Mouse (Mus musculus) naive thymus-derived CD4-positive, alpha-beta T cell, adult 2 months (primary cell): ENCODE measurements around the gene Krt81.

Experiments
- DNase-seq: peaks from one replicate; pipeline ENCODE4 v3.0.0-alpha.2; 2011; ENCODE audit warnings: low read depth

Krt81 gene

GRCm38 (mm10) chr15:101453093-101453736 is 10.3 kb downstream of the Krt81 start:
- peak; percentile 28 for DNase-seq

DNA sequence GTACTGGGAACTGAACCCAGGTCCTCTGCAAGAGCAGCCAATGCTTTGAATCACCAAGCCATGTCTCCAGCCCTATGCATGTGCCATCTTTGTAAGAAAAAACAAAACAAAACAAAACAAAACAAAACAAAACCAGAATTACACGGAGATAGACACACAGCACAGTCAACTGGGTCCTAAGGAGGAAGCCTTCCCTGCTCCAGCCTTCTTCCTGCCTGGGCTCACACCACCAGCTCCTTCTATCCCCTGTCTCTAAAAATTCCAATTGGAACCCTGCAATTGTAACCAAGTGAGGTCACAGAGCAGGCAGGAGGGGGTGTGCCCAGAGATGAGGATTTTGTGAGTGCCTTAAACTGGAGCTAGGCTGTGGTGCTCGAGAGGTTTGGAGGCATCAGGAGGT is 16.1 kb downstream of the Krt81 start, which contains the start of gene Krt88:
TSS of gene Krt88 (plus strand) at position 301 of the 400 bp plus-strand sequence.
- DNase-seq = no peak

DNA sequence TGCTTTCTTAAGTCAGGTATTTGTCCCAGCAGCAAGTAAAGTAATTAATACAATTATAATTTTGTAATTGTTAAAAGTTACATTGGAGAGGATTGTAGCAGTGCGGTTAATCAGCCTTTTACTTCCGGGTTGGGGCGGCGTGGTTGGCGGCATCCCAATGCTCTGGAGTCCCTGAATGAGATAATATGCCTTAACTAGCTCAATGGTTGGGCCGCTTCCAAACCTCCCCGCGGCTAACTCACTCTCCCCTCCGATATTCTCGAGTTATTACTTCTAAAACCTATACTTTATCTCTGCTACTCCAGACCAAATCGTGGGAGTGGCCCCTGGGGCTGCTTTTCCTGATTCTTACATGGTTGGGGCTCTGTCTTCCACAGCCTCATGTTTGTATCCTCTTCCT is 17.0 kb downstream of the Krt81 start:
- DNase-seq = no peak

- DNase-seq = no peak
These were observed 22.7 kb downstream of the Krt81 start for GRCm38 (mm10) chr15:101440837-101441236.

- DNase-seq = no peak
These were observed 25.0 kb downstream of the Krt81 start, which contains the start of gene Krt87 for GRCm38 (mm10) chr15:101438555-101438954. Krt87 (minus strand) TSS chr15:101438804.

GRCm38 (mm10) chr15:101436611-101437010 is 26.9 kb downstream of the Krt81 start:
- DNase-seq = no peak

DNA sequence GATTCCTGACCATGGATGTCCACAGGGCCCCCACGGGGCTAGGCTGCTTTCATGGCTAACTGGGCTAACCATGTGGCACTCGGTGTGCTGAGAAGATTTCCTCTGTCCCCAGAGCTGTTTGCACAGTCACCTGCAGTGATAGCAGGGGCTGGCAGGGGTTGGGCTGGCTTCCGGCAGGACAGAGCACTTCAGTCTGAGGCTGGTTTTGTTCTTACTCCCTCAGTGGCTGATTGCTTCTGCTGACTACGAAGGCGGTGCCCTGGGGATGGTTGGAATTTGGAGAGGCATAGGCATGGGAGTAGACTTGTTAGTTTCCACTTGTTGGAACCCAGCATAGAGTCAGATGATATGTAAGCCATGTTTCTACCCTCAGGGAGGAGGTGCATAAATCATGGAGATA is 38.6 kb downstream of the Krt81 start:
- no peak for DNase-seq

GRCm38 (mm10) chr15:101420903-101421302 is 42.6 kb downstream of the Krt81 start:
- no peak for DNase-seq

- DNase-seq = no peak
These were observed 44.6 kb downstream of the Krt81 start for GRCm38 (mm10) chr15:101418950-101419349.

DNA sequence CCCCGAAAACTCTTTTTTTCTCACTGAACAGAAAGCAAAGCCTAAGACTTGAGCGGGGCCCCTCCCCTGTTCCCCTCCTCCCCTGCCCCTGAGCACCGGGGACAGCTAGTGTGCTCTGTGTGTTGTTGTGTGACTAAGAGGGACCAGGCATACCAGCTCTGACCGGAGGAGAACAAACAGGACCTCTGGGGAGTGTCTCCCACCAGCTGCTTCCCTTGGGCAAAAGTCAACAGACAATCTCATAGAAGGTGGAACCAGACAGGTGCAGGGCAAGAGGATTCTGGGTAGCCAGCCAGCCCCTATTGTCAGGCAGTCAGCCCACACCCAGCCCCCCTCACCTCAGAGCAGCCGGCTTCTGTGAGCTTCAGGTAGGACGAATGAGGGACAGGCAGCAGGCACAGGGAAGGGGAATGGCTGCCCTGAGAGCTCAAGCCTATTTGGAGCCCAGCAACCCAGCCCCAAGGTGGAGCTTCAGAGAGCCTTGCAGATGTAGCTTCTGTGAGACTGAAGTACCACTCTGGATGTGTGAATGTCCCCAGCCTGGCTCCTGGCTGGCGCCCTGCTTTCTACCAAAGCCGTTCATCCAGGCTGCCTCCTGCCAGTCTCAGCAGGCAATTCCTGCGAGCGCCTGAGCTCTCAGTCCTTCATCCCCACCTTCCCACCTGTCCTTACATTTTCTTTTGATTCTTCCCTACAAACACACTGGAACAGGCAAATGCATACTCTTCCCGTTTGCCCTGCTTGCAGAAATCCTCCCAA is 48.6 kb downstream of the Krt81 start:
- no peak for DNase-seq

DNA sequence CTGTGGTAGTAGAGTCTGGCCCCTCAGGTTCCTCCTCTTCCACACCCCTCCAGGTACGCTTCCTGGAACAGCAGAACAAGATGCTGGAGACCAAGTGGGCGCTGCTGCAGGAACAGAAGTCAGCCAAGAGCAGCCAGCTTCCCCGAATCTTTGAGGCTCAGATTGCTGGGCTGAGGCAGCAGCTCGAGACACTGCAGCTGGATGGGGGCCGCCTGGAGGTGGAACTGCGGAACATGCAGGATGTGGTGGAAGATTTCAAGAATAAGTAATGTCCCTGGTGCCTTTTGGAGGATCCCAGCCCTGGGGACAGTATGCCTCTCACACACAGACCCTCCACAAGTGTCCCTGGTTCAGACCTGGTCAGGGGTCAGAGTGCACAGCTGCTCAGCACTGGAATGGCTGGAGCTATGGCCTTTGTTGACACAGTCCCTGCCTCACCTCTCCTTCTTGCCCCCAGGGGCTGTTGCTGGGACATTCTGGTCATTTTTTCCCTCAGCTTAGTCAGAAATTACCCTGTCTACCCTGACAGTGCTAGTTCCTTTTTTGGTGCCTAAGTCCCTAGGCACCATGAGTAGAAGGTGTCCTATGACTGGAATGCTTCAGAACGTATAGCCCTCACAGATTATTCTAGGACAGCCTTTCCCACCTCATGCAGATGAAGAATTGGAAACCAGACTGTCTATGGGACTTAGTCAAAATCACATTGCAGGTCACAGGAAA is 49.5 kb downstream of the Krt81 start:
- DNase-seq = no peak

GRCm38 (mm10) chr15:101412188-101412587 is 51.4 kb downstream of the Krt81 start:
- DNase-seq = no peak

DNA sequence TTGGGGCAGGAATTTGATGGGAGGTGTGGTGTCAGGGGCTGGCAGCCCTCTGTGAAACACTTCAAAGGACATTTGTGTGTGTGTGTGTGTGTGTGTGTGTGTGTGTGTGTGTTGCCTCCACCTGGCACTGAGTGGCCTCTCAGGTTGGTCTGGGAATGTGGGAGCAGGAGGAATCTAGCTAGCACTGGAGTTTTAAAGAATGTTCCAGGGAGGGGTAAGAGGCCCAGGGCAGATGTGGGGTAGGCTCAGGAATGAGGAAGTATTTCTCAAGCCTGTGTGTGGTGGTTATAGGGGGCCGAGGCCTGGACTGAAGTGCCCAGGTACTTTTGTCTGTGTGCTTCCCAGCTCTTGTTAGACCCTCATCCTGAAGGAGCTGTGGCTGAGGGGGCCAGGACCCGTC is 52.8 kb downstream of the Krt81 start, which contains the start of gene Krt7:
TSS of gene Krt7 (plus strand) at position 269 of the 400 bp plus-strand sequence.
- DNase-seq = no peak
